Mouse (Mus musculus): ENCODE results near the gene Efhd2. TPM values are rescaled to one million over a fixed set of nuclear protein-coding genes. Genes with fewer than 3 reads are reported as not detected.

Gene Efhd2
- polyA plus RNA-seq, 1 experiment from 2014 or later = 111 TPM

DNA sequence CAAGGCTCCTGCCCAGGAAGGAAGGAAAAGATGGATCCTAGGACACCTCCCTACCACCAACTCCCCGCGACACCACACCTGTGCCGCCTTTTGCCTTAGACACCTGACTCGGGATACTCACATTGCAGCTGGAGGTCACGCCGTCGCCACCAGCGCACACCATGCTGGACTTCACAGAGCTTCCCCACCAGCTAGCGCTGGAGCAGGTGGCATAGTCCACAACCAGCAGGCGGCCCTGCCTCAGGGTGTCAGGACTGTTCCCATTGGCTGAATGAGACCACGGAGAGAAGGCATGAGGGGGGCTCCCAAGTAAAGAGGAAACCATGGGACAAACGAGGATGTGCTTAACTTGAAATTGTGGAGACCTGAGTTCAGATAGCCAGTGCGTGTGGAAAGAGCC lies 55.9 kb downstream of the Efhd2 start:
- H3K9me3 ChIP-seq (ENCODE audit: control insufficient read depth, low read length) = no peaks in the 10 kb centered on the region
- H3K27me3 ChIP-seq (ENCODE audit: control insufficient read depth, insufficient read depth, low read length) = no peaks in the 10 kb centered on the region
- ATAC-seq (ENCODE audit: low FRiP score, low TSS enrichment) = no peak
- 85% methylated on average over 13 of the region's 13 CpGs for WGBS
- TF ChIP-seq CTCF (IDR thresholded peaks at IDR 0.05; ENCODE audit: low read depth) (no peak), EP300 (optimal IDR thresholded peaks at IDR 0.05) (no peak)
- H3K4me3 ChIP-seq (ENCODE audit: low read depth, low read length) = no peak overlapping the region
- no peak overlapping the region for H3K9ac ChIP-seq (ENCODE audit: low read length)
- H3K27ac ChIP-seq (replicated peaks) = no peak overlapping the region
- DNase-seq (ENCODE audit: low spot score) = no peak
- H3K4me1 ChIP-seq (replicated peaks; ENCODE audit: control insufficient read depth, insufficient read depth) = no peaks in the 10 kb centered on the region
- no peak overlapping the region for H3K4me2 ChIP-seq (replicated peaks; ENCODE audit: low read depth)
- H3K36me3 ChIP-seq (ENCODE audit: control insufficient read depth, insufficient read depth, low read length) = peaks cover 3% of the 10 kb centered on the region; the same call in 1 of the 2 replicates

GRCm38 (mm10) chr4:141817706-141818105 lies 57.0 kb downstream of the Efhd2 start:
- Histone ChIP-seq H3K27ac (replicated peaks) (no peak overlapping the region), H3K9ac (ENCODE audit: low read length) (no peak overlapping the region), H3K36me3 (ENCODE audit: control insufficient read depth, insufficient read depth, low read length) (peaks cover 6% of the 10 kb centered on the region), H3K4me1 (replicated peaks; ENCODE audit: control insufficient read depth, insufficient read depth) (no peaks in the 10 kb centered on the region), H3K27me3 (ENCODE audit: control insufficient read depth, insufficient read depth, low read length) (no peaks in the 10 kb centered on the region), H3K9me3 (ENCODE audit: control insufficient read depth, low read length) (no peaks in the 10 kb centered on the region), H3K4me3 (ENCODE audit: low read depth, low read length) (no peak overlapping the region), H3K4me2 (replicated peaks; ENCODE audit: low read depth) (no peak overlapping the region)
- ATAC-seq (ENCODE audit: low FRiP score, low TSS enrichment) (no peak), DNase-seq (ENCODE audit: low spot score) (no peak)
- TF ChIP-seq EP300 (optimal IDR thresholded peaks at IDR 0.05) (no peak), CTCF (IDR thresholded peaks at IDR 0.05; ENCODE audit: low read depth) (no peak)
- WGBS = 74% methylated on average over 10 of the region's 10 CpGs

DNA sequence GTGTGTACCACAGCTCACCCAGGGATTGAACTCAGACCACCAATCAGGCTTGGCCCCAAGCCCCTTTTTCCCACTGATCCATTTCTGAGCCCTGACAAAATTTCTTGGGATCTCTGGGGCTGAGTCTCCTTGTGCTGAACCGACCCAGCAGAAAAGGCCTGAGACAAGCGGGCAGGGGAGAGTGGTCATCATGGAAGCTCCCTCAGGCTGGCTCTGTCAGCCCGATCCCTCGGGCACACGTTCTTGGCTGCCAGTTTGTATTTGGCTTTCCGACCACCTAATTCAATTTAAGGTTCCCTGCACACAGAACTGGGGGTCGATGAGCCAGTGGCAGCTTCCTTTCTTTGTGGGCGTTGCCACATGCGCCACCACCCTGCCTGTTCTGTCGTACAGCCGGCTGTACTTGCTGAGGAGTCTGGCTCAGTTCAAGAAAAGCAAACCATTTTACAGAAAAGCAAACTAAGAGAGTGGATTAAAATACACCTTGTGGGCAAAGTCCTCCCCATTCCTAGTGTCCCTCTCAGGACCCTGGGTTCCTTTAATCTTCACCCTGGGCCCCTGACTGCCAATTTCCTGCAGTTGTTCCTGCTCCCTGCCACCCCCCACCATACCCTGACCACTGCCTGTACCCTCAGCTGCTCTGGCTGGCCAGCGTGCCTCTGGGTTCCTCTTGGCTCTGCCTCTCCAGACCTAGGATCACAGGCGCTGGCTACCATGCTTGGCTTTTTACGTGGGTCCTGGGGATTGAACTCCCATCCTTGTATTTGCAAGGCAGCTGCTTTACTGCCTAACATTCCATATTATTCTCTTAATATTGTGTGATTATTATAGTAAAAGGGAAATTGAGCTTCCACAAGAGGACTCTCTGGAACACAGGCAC lies 57.7 kb downstream of the Efhd2 start:
- H3K4me1 ChIP-seq (replicated peaks; ENCODE audit: control insufficient read depth, insufficient read depth) = no peaks in the 10 kb centered on the region
- H3K36me3 ChIP-seq (ENCODE audit: control insufficient read depth, insufficient read depth, low read length) = peaks cover 7% of the 10 kb centered on the region
- H3K27ac ChIP-seq (replicated peaks) = no peak overlapping the region
- TF ChIP-seq CTCF (IDR thresholded peaks at IDR 0.05; ENCODE audit: low read depth) = no peak
- TF ChIP-seq EP300 (optimal IDR thresholded peaks at IDR 0.05) = no peak
- 63% methylated on average over 14 of the region's 14 CpGs for WGBS
- H3K27me3 ChIP-seq (ENCODE audit: control insufficient read depth, insufficient read depth, low read length) = no peaks in the 10 kb centered on the region
- H3K4me3 ChIP-seq (ENCODE audit: low read depth, low read length) = no peak overlapping the region
- ATAC-seq (ENCODE audit: low FRiP score, low TSS enrichment) (no peak), DNase-seq (ENCODE audit: low spot score) (no peak)
- H3K4me2 ChIP-seq (replicated peaks; ENCODE audit: low read depth) = no peak overlapping the region
- no peaks in the 10 kb centered on the region for H3K9me3 ChIP-seq (ENCODE audit: control insufficient read depth, low read length)
- no peak overlapping the region for H3K9ac ChIP-seq (ENCODE audit: low read length)

DNA sequence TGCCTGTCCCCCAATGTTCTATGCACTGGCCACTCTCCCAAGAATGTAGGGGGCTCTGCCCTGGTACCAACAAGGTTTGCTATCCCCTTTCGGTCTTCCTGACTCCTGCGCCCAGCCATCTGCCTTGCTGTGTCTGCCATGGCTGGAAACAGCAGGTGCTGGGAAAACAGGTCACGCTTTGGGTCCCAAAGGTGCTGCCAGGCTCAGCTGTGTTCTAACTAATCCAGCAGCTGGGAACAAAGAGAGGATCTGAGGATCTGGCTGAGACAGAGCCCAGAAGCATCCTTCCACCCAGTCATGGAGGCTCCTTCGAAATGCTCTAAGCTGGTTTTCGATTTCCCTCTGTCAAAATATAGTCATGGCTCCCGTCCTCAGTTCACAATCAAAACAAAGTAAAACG lies 58.5 kb downstream of the Efhd2 start:
- no peaks in the 10 kb centered on the region for H3K4me1 ChIP-seq (replicated peaks; ENCODE audit: control insufficient read depth, insufficient read depth)
- no peak overlapping the region for H3K4me2 ChIP-seq (replicated peaks; ENCODE audit: low read depth)
- no peaks in the 10 kb centered on the region for H3K27me3 ChIP-seq (ENCODE audit: control insufficient read depth, insufficient read depth, low read length)
- no peak overlapping the region for H3K4me3 ChIP-seq (ENCODE audit: low read depth, low read length)
- DNase-seq (ENCODE audit: low spot score) (no peak), ATAC-seq (ENCODE audit: low FRiP score, low TSS enrichment) (no peak)
- no peaks in the 10 kb centered on the region for H3K9me3 ChIP-seq (ENCODE audit: control insufficient read depth, low read length)
- WGBS = 90% methylated on average over 7 of the region's 7 CpGs
- H3K27ac ChIP-seq (replicated peaks) = no peak overlapping the region
- TF ChIP-seq CTCF (IDR thresholded peaks at IDR 0.05; ENCODE audit: low read depth) (no peak), EP300 (optimal IDR thresholded peaks at IDR 0.05) (no peak)
- no peak overlapping the region for H3K9ac ChIP-seq (ENCODE audit: low read length)
- peaks cover 13% of the 10 kb centered on the region for H3K36me3 ChIP-seq (ENCODE audit: control insufficient read depth, insufficient read depth, low read length)

DNA sequence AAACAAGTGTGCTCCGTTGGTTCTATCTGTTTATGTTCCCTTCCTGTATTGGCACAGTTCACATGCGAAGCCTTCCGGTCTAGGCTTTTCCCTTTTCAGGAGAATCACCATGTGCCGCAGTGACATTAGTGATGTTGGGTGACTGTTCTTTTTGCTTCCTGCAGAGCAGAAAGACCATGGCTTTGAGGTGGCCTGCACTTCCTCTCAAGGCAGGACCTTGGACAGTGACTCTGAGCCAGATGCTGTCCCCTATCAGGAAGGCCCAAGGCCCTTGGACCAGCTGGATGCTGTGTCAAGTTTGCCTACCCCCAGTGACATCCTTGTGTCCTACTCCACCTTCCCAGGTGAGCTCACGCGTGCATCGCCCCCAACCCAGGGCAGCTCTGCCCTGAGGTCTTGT lies 63.3 kb downstream of the Efhd2 start:
- Histone ChIP-seq H3K4me3 (ENCODE audit: low read depth, low read length) (no peak overlapping the region), H3K4me2 (replicated peaks; ENCODE audit: low read depth) (no peak overlapping the region), H3K9me3 (ENCODE audit: control insufficient read depth, low read length) (no peaks in the 10 kb centered on the region), H3K36me3 (ENCODE audit: control insufficient read depth, insufficient read depth, low read length) (peaks cover 43% of the 10 kb centered on the region), H3K27me3 (ENCODE audit: control insufficient read depth, insufficient read depth, low read length) (no peaks in the 10 kb centered on the region), H3K27ac (replicated peaks) (no peak overlapping the region), H3K4me1 (replicated peaks; ENCODE audit: control insufficient read depth, insufficient read depth) (no peaks in the 10 kb centered on the region), H3K9ac (ENCODE audit: low read length) (no peak overlapping the region)
- no peak for DNase-seq (ENCODE audit: low spot score)
- TF ChIP-seq EP300 (optimal IDR thresholded peaks at IDR 0.05) (no peak), CTCF (IDR thresholded peaks at IDR 0.05; ENCODE audit: low read depth) (no peak)
- WGBS = 98% methylated on average over 7 of the region's 7 CpGs
- no peak for ATAC-seq (ENCODE audit: low FRiP score, low TSS enrichment)

DNA sequence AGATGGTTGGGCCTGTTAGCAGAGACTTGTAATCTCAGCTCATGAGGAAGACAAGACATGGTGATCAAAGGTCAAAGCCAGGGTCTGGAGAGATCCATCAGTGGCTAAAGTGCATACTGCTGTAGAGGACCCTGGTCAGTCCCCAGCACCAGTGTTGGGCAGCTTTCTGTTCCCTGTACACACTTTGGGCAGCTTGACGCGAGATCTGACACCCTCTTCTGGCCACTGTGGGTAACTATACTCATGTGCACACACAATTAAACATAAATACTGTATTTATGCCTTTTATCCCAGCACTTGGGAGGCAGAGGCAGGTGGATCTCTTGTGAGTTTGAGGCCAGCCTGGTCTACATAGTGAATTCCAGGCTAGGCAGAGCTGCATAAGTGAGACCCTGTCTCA lies 63.7 kb downstream of the Efhd2 start:
- no peak for ATAC-seq (ENCODE audit: low FRiP score, low TSS enrichment)
- H3K9ac ChIP-seq (ENCODE audit: low read length) = no peak overlapping the region

More for the DNA sequence above, 63.7 kb downstream of the Efhd2 start:
- H3K36me3 ChIP-seq (ENCODE audit: control insufficient read depth, insufficient read depth, low read length) = peaks cover 43% of the 10 kb centered on the region
- no peak for TF ChIP-seq EP300 (optimal IDR thresholded peaks at IDR 0.05)
- TF ChIP-seq CTCF (IDR thresholded peaks at IDR 0.05; ENCODE audit: low read depth) = no peak
- H3K4me2 ChIP-seq (replicated peaks; ENCODE audit: low read depth) = no peak overlapping the region
- DNase-seq (ENCODE audit: low spot score) = no peak
- 93% methylated on average over 2 of the region's 2 CpGs for WGBS
- no peaks in the 10 kb centered on the region for H3K27me3 ChIP-seq (ENCODE audit: control insufficient read depth, insufficient read depth, low read length)
- H3K4me3 ChIP-seq (ENCODE audit: low read depth, low read length) = no peak overlapping the region
- no peaks in the 10 kb centered on the region for H3K4me1 ChIP-seq (replicated peaks; ENCODE audit: control insufficient read depth, insufficient read depth)
- no peaks in the 10 kb centered on the region for H3K9me3 ChIP-seq (ENCODE audit: control insufficient read depth, low read length)
- H3K27ac ChIP-seq (replicated peaks) = no peak overlapping the region
